Mouse (Mus musculus) embryonic facial prominence, embryonic 15.5 days (tissue): ENCODE results near the gene Ube2o. TPM values are rescaled to one million over a fixed set of nuclear protein-coding genes. Genes with fewer than 3 reads are reported as not detected.

ENCODE experiments used
- ATAC-seq: fragments of 200-750 bp; cut with Nextera tagmentation; 2 replicates; pipeline ENCODE4 v1.8.0; 2017; ENCODE audit warnings: low read depth, moderate TSS enrichment; ENCODE audit not compliant: insufficient number of reproducible peaks, low FRiP score, low TSS enrichment
- H3K27ac ChIP-seq: fragments of 300-500 bp; sonication (generic); replicated peaks from 2 replicates; pipeline ENCODE4 v1.5.1; 2015; ENCODE audit warnings: mild to moderate bottlenecking, inconsistent platforms
- H3K27me3 ChIP-seq: fragments of 300-500 bp; sonication (generic); 2 replicates; pipeline ENCODE4 v1.6.1; 2015; ENCODE audit warnings: inconsistent platforms
- H3K36me3 ChIP-seq: fragments of 300-500 bp; sonication (generic); 2 replicates; pipeline ENCODE4 v1.6.1; 2015; ENCODE audit warnings: mild to moderate bottlenecking, inconsistent platforms
- H3K4me1 ChIP-seq: fragments of 300-500 bp; sonication (generic); 2 replicates; pipeline ENCODE4 v1.6.1; 2015; ENCODE audit warnings: inconsistent platforms
- H3K4me2 ChIP-seq: fragments of 300-500 bp; sonication (generic); replicated peaks from 2 replicates; pipeline ENCODE4 v1.6.1; 2015; ENCODE audit warnings: mild to moderate bottlenecking, inconsistent platforms
- H3K4me3 ChIP-seq: fragments of 300-500 bp; sonication (generic); replicated peaks from 2 replicates; pipeline ENCODE4 v1.5.1; 2015; ENCODE audit warnings: mild to moderate bottlenecking, inconsistent platforms
- H3K9ac ChIP-seq: fragments of 300-500 bp; sonication (generic); 2 replicates; pipeline ENCODE4 v1.6.1; 2015; ENCODE audit warnings: inconsistent platforms
- H3K9me3 ChIP-seq: fragments of 300-500 bp; sonication (generic); replicated peaks from 2 replicates; pipeline ENCODE4 v1.6.1; 2016; ENCODE audit warnings: inconsistent platforms
- WGBS: fragments of 180-500 bp; shearing (Covaris S2); methylation state at CpG from one replicate; pipeline ENCODE4 v1.1.7; 2015; 5-methylcytosine and 5-hydroxymethylcytosine counted together
- polyA plus RNA-seq: library from polyadenylated mRNA; unstranded; fragments of >200 nt; fragmentation: Nextera tagmentation; extraction: Ambion mirVana; gene quantifications from 2 replicates; pipeline ENCODE4 v1.2.1, GENCODE M21; 2015

The Ube2o gene
- polyA plus RNA-seq, 1 experiment from 2014 or later = 14.2 TPM

DNA sequence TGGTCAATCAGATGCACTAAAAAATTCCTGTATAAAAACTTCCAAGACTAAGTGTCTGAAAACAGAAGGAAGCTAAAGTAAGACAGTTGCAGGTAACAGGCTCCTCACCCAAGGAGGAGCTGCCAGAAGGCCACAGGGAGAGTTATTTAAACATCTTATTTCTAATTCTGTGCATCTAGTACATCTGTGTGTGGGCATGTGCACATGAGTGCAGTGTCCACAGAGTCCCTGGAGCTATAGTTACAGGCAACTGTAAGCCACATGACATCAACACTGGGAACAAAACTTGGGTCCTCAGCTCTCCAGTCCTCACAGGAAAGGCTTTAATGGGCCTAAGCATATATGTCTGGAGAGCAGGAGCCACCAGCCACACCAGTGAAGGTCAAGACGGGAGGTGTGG is 29.1 kb downstream of the Ube2o start:
- WGBS = 81% methylated on average over 1 of the region's 1 CpGs
- ATAC-seq = no peak
- no peak overlapping the region for H3K4me2 ChIP-seq
- no peaks in the 10 kb centered on the region for H3K9me3 ChIP-seq
- H3K27ac ChIP-seq = no peak overlapping the region
- peaks cover 32% of the 10 kb centered on the region for H3K4me1 ChIP-seq
- peaks cover 17% of the 10 kb centered on the region for H3K36me3 ChIP-seq
- no peak overlapping the region for H3K4me3 ChIP-seq
- no peaks in the 10 kb centered on the region for H3K27me3 ChIP-seq
- H3K9ac ChIP-seq = no peak overlapping the region

DNA sequence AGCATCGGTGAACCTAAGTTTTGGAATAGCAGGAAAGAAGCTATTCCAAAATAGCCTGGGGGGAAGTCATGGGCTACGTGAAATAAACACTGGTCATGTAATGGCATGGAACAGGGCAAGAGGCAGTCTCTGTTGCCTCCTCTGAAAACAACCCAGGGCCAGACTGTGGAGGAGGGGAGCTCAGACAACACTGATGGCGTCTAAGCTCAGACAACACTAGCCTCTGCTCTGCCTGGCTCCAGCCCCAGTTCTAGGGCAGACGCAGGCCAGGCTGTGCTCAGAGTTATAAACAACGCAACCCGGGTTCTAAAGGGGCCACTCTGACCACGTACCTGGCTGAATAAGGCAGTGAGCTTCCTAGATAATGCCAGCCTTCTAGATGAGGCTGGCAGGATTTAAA is 30.5 kb downstream of the Ube2o start:
- 0 out of 2 replicates have a peak overlapping the region, but pooled peaks have one; percentile 34 for H3K27ac ChIP-seq
- peaks cover 32% of the 10 kb centered on the region for H3K4me1 ChIP-seq
- no peaks in the 10 kb centered on the region for H3K9me3 ChIP-seq
- H3K27me3 ChIP-seq = no peaks in the 10 kb centered on the region
- no peak overlapping the region for H3K4me2 ChIP-seq
- no peak overlapping the region for H3K9ac ChIP-seq
- peaks cover 28% of the 10 kb centered on the region for H3K36me3 ChIP-seq
- no peak for ATAC-seq
- no peak overlapping the region for H3K4me3 ChIP-seq
- WGBS = 54% methylated on average over 7 of the region's 7 CpGs

DNA sequence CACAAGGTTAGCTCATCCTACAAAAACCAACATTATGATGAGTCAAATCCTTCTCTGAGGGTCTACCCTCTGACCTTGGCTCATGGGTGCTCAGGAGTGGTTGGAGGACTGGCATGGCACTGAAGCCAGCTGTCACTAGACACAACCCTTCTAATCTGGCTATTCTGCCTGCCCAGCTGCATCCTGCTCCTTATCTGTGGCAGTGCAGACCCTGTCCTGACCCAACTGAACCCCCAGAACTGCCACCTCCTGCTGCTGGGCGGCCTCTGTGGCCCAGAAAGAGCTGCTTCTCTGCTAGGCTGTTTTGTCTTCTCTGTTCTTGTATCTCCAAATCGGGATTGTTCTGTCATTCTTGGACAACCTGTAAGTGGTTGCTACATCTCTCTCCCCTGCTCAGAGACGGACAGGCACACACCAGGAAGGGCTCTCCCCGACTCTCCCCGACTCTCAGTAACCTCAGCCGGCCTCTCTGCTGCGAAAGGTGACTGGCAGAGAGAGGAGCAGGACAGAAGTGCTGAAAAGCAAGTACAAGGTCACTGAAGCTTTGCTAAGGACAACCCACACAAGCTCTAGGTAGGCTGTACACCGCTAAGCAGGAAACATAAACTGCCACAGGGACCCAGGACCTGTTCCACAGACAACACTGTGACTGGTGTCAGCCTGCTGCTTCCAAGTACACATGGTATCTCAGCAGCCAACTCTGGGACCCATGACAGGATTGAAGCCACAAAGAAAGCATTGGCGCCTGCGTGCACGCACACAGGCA is 31.8 kb downstream of the Ube2o start:
- Histone ChIP-seq H3K4me3 (no peak overlapping the region), H3K9ac (no peak overlapping the region)
- ATAC-seq = no peak

DNA sequence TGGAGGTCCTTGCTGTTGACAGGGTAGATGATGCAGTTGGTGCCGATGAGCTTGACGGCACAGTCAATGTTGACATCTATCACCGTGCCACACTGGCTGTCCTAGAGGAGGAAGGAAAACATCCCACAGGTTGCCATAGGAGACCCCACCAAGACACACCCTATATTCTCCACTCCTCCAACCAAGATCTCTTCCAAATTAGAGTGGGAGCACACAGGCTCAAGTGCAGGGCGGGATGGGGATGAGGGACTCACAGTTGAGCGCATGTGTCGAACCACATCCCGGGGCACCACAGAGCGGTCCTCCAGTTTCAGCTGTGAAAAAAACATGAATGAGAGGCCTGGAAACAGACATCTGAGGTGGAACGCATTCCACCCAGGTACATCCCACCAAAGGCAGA is 32.5 kb downstream of the Ube2o start:
- Histone ChIP-seq H3K9me3 (no peaks in the 10 kb centered on the region), H3K27ac (no peak overlapping the region), H3K4me1 (peaks cover 22% of the 10 kb centered on the region), H3K9ac (no peak overlapping the region), H3K36me3 (peaks cover 47% of the 10 kb centered on the region), H3K4me3 (no peak overlapping the region), H3K4me2 (no peak overlapping the region), H3K27me3 (no peaks in the 10 kb centered on the region)
- 93% methylated on average over 9 of the region's 9 CpGs for WGBS
- no peak for ATAC-seq

More for the DNA sequence above, 31.8 kb downstream of the Ube2o start:
- peaks cover 41% of the 10 kb centered on the region for H3K36me3 ChIP-seq
- H3K9me3 ChIP-seq = no peaks in the 10 kb centered on the region
- no peaks in the 10 kb centered on the region for H3K27me3 ChIP-seq
- no peak overlapping the region for H3K4me2 ChIP-seq
- WGBS = 88% methylated on average over 11 of the region's 11 CpGs
- H3K27ac ChIP-seq = no peak overlapping the region
- peaks cover 27% of the 10 kb centered on the region for H3K4me1 ChIP-seq

DNA sequence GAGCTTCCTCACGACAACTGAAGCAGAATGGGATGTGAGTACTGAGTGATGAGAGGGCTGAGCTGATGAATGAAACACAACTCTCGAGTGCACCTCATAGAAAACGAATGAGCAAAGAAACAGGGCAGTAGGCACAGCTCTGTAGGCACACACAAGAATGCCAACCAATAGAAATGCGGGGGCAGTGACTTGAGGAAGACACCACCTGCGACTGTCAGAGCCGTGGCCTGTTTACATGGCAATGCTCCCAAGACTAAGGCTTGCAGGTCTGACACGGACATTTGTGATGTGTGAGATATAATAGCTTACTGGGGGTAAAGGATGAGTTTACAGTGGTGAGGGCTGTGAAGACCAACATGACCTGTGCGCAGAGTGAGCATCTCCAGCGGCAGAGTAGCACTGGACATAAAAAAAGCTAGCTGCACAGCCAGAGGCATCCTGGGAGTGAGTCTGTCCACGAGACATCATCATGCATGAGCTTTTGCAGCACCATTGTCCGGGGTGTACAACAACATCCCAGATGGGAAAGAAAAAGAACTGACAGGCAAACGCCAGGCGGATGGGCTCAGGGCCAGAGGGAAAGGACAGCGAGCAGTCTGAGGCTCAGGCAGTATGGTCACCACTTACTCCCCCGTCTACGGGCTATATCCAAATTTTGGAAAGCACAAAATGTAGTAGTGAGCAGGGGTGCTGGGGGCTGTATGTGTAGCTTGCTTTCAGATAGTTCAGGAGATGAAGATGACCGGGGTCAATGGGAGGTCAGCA is 33.8 kb downstream of the Ube2o start:
- ATAC-seq = no peak
- Histone ChIP-seq H3K9ac (no peak overlapping the region), H3K36me3 (peaks cover 57% of the 10 kb centered on the region), H3K27me3 (no peaks in the 10 kb centered on the region), H3K9me3 (no peaks in the 10 kb centered on the region), H3K4me3 (no peak overlapping the region), H3K27ac (no peak overlapping the region), H3K4me1 (peaks cover 22% of the 10 kb centered on the region), H3K4me2 (no peak overlapping the region)
- 87% methylated on average over 17 of the region's 17 CpGs for WGBS

DNA sequence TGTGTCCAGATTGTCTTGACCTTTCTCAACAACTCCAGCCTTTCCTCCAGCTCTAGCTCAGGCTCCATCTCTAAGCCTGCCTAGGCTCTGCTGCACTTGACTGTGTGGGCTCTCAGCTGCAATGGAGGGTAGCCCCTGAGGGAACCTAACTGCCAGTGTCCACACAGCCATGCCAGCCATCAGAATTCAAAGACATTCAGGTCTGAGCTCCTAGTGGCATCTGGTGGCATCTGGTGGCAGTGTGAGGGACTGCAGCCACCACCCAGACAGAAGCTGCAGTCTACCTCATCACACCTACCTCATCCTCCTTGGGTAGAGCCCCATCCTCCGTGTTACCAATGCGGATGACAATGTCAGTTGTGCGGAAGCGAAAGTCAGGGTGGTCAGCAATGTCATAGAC is 38.1 kb downstream of the Ube2o start:
- Histone ChIP-seq H3K36me3 (peaks cover 93% of the 10 kb centered on the region), H3K9me3 (no peaks in the 10 kb centered on the region), H3K4me1 (no peaks in the 10 kb centered on the region; the same call in 1 of the 2 replicates), H3K4me2 (no peak overlapping the region), H3K4me3 (no peak overlapping the region), H3K9ac (no peak overlapping the region), H3K27ac (no peak overlapping the region), H3K27me3 (no peaks in the 10 kb centered on the region)
- WGBS = 90% methylated on average over 4 of the region's 4 CpGs
- ATAC-seq = no peak

DNA sequence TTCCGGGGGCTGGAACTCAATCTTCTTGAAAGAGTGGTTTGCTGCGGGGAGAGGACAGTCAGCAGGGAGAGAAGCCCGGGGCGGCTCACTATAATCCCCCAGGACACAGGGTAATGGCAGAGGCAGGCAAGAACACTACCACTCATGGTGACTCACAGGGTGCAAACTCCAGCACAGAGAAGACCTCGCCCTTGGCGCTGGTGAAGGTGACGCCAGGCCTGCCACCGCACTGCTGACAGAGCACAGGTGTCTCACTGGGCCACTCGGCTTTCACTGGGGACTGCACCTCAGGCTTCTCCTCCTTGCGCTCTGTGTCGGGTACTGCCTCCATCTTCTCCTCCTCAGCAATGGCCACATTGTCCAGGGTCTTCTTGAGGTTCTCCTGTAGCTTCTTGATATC is 40.1 kb downstream of the Ube2o start:
- Histone ChIP-seq H3K9me3 (no peaks in the 10 kb centered on the region), H3K27ac (no peak overlapping the region), H3K36me3 (peaks cover 83% of the 10 kb centered on the region), H3K4me1 (no peaks in the 10 kb centered on the region; the same call in 1 of the 2 replicates), H3K9ac (no peak overlapping the region), H3K4me2 (no peak overlapping the region), H3K27me3 (no peaks in the 10 kb centered on the region), H3K4me3 (no peak overlapping the region)
- ATAC-seq = no peak
- 95% methylated on average over 11 of the region's 11 CpGs for WGBS

DNA sequence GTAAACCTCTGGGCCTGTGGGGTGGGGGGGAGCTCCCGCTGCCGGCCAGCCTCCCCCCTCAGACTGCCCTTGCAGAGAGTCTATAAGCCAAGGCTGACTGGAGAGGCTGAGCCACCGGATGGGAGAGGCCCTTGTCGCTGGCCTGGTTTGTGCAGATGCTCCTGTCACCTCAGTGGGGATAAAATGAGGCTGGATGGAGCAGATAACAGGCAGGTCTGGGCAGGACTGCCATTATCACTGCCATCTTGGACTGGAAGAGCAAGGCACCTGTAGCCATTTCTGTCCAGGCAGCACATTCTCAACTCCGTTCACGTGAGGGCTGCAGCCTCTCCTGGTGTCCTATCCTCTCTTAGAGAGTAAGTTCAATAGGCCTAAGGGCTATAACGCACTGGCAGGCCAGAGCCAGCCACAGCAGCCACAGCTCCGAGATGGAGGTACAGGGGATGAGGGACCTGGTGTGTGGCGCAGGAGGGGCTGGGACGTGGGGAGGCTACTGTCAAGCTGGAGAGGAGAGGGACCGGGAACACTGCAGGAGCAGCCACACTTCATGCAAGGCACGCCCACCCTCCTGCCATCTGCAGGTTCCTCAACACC is 43.0 kb downstream of the Ube2o start:
- H3K4me2 ChIP-seq = no peak overlapping the region
- 56% methylated on average over 12 of the region's 12 CpGs for WGBS
- no peak overlapping the region for H3K27ac ChIP-seq
- H3K36me3 ChIP-seq = peaks cover 58% of the 10 kb centered on the region
- no peak overlapping the region for H3K4me3 ChIP-seq
- no peak for ATAC-seq
- H3K9ac ChIP-seq = no peak overlapping the region
- H3K27me3 ChIP-seq = peaks cover 13% of the 10 kb centered on the region
- no peaks in the 10 kb centered on the region for H3K9me3 ChIP-seq
- peaks cover 9% of the 10 kb centered on the region for H3K4me1 ChIP-seq

DNA sequence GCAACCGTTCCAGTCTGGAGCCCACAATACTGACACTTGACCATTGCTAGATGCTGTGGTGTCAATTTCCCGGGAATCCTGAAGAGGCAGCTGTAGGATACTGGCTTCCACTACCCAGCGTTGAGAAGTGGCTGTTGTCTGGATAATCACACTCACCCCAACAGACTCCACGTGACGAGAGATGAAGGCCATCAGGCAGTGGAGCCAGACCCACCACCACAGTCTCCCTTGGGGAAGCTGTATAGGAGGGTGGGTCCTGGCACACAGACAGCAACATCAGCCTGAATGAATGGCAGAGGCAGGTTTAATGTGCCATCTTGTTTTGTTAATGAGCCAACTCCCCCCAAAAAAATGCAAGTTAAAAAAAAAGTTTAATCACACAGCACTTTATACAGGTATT is 43.9 kb downstream of the Ube2o start:
- Histone ChIP-seq H3K27me3 (peaks cover 21% of the 10 kb centered on the region), H3K4me3 (no peak overlapping the region), H3K4me2 (no peak overlapping the region), H3K27ac (no peak overlapping the region), H3K36me3 (peaks cover 49% of the 10 kb centered on the region), H3K9me3 (no peaks in the 10 kb centered on the region), H3K9ac (no peak overlapping the region), H3K4me1 (peaks cover 18% of the 10 kb centered on the region)
- ATAC-seq = no peak
- 71% methylated on average over 5 of the region's 5 CpGs for WGBS

DNA sequence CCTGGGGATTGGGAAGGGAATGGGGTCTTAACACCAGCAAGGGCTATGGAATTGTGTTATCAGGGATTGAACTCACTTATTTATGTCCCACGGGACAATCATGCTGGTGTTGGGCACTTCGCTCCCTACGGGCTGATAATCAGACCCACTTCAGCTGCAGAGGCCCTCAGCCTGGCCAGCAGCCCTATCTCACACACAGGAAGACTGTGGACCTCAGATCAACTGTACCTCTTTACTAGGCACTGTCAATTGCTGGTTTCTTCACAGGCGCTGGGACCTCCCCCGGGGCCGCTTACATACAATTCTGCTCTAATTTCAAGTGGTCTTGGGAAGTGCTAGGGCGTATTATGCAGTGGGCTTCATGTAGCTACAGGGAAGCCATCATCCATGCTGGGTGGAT is 44.6 kb downstream of the Ube2o start:
- Histone ChIP-seq H3K9ac (no peak overlapping the region), H3K36me3 (peaks cover 43% of the 10 kb centered on the region)
- 92% methylated on average over 7 of the region's 7 CpGs for WGBS

DNA sequence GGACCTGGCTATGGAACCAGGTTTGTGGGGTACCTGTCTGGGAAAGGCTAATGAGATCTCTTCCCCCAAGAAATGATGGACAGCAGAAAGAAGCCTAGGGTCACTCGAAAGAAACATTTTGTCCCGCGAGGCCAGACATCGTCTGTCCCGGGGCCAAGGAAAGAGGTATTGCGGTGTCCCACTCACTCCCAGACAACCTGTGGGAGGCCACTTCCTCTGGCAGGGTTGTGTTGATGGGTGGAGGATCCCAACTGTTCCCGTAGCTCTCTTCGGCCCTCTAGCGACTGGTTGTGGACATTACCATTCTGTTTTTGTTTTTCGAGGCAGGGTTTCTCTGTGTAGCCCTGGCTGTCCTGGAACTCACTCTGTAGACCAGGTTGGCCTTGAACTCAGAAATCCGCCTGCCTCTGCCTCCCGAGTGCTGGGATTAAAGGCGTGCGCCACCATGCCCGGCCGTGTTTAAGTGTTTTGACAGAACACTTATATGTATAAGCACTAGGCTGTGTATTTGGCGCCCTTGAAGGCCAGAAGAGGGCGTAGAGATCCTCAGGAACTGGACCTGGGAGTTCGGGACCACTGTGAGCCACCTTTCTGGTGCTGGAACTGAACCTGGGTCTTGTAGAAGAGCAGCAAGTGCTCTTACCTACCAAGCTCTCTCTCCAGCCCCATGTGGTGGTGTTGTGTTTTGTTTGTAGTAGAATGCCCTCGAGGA is 46.9 kb downstream of the Ube2o start:
- H3K4me3 ChIP-seq = peak overlapping the region; percentile 61
- H3K9me3 ChIP-seq = no peaks in the 10 kb centered on the region
- H3K27ac ChIP-seq = no peak overlapping the region
- 17% methylated on average over 20 of the region's 20 CpGs for WGBS
- H3K4me1 ChIP-seq = peaks cover 42% of the 10 kb centered on the region
- peaks cover 19% of the 10 kb centered on the region for H3K36me3 ChIP-seq
- ATAC-seq = no peak; the same call in 1 of the 2 replicates
- peaks cover 44% of the 10 kb centered on the region for H3K27me3 ChIP-seq
- H3K4me2 ChIP-seq = peak overlapping the region; percentile 99
- H3K9ac ChIP-seq = 0 out of 2 replicates have a peak overlapping the region, but pooled peaks have one; percentile 18

More for the DNA sequence above, 44.6 kb downstream of the Ube2o start:
- Histone ChIP-seq H3K4me1 (peaks cover 25% of the 10 kb centered on the region), H3K9me3 (no peaks in the 10 kb centered on the region), H3K27me3 (peaks cover 28% of the 10 kb centered on the region), H3K27ac (no peak overlapping the region), H3K4me2 (no peak overlapping the region), H3K4me3 (no peak overlapping the region)
- no peak for ATAC-seq
